Mouse (Mus musculus) kidney, embryonic 14.5 days (tissue): ENCODE data around the gene Syn3. TPM values are rescaled to one million over a fixed set of nuclear protein-coding genes. Genes with fewer than 3 reads are reported as not detected.

Experiments
- ATAC-seq: fragments of 200-750 bp; cut with Nextera tagmentation; 2 replicates; pipeline ENCODE4 v1.8.0; 2017; ENCODE audit warnings: moderate number of reproducible peaks, mild to moderate bottlenecking, moderate TSS enrichment, moderate library complexity; ENCODE audit not compliant: low FRiP score, low TSS enrichment
- H3K27ac ChIP-seq: fragments of 300-500 bp; sonication (generic); 2 replicates; pipeline ENCODE4 v1.5.1; 2014; ENCODE audit warnings: low read depth, mild to moderate bottlenecking, low read length, moderate library complexity, mixed read lengths
- H3K27me3 ChIP-seq: fragments of 300-500 bp; sonication (generic); 2 replicates; pipeline ENCODE4 v1.6.1; 2014; ENCODE audit warnings: mild to moderate bottlenecking, low read length; ENCODE audit not compliant: control insufficient read depth, insufficient read depth
- H3K36me3 ChIP-seq: fragments of 300-500 bp; sonication (generic); 2 replicates; pipeline ENCODE4 v1.6.1; 2014; ENCODE audit warnings: low read length, mixed read lengths; ENCODE audit not compliant: control insufficient read depth, insufficient read depth
- H3K4me1 ChIP-seq: fragments of 300-500 bp; sonication (generic); 2 replicates; pipeline ENCODE4 v1.6.1; 2014; ENCODE audit warnings: low read length, mixed read lengths; ENCODE audit not compliant: control insufficient read depth, insufficient read depth
- H3K4me2 ChIP-seq: fragments of 300-500 bp; sonication (generic); replicated peaks from 2 replicates; pipeline ENCODE4 v1.6.1; 2014; ENCODE audit warnings: low read depth, mild to moderate bottlenecking, low read length
- H3K4me3 ChIP-seq: fragments of 300-500 bp; sonication (generic); 2 replicates; pipeline ENCODE4 v1.5.1; 2014; ENCODE audit warnings: mild to moderate bottlenecking, low read length
- H3K9ac ChIP-seq: fragments of 300-500 bp; sonication (generic); 2 replicates; pipeline ENCODE4 v1.6.1; 2014; ENCODE audit warnings: low read depth, mild to moderate bottlenecking, low read length, moderate library complexity
- H3K9me3 ChIP-seq: fragments of 300-500 bp; sonication (generic); 2 replicates; pipeline ENCODE4 v1.6.1; 2016; ENCODE audit warnings: low read length; ENCODE audit not compliant: control insufficient read depth
- WGBS: fragments of 180-500 bp; shearing (Covaris S2); extraction: QIAGEN DNeasy Blood & Tissue Kit; methylation state at CpG from one replicate; pipeline ENCODE4 v1.1.7; 2014; 5-methylcytosine and 5-hydroxymethylcytosine counted together
- polyA plus RNA-seq: library from polyadenylated mRNA; unstranded; fragments of >200 nt; fragmentation: Nextera tagmentation; extraction: Ambion mirVana; gene quantifications from 2 replicates; pipeline ENCODE4 v1.2.1, GENCODE M21; 2014

The Syn3 gene
- polyA plus RNA-seq, 1 experiment from 2014 or later = 8.4 TPM

DNA sequence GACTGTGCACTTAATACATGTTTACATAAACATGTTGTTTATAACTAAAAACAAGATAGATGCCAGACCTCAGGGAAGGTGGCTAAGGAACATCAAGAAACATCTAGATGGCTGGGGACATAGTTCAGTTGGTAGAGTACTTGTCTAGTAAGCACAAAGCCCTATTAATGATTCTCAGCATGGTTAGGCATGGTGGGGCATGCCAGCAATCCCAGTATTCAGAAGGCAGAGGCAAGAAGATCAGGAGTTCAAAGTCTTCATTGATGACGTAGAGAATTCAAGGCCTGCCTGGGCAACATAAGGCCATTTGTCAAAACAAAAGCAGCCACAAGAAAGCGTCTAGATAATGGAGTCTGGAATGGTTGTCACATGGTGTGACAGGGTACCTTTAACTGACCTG lies 441.0 kb downstream of the Syn3 start:
- Histone ChIP-seq H3K4me2 (no peak overlapping the region), H3K27ac (no peak overlapping the region), H3K27me3 (no peaks in the 10 kb centered on the region), H3K9ac (no peak overlapping the region), H3K36me3 (0 out of 2 replicates have a peak, but pooled peaks cover 3% of the 10 kb centered on the region), H3K9me3 (peaks cover 5% of the 10 kb centered on the region), H3K4me1 (no peaks in the 10 kb centered on the region), H3K4me3 (no peak overlapping the region)
- no peak for ATAC-seq
- WGBS = 71% methylated on average over 2 of the region's 2 CpGs

DNA sequence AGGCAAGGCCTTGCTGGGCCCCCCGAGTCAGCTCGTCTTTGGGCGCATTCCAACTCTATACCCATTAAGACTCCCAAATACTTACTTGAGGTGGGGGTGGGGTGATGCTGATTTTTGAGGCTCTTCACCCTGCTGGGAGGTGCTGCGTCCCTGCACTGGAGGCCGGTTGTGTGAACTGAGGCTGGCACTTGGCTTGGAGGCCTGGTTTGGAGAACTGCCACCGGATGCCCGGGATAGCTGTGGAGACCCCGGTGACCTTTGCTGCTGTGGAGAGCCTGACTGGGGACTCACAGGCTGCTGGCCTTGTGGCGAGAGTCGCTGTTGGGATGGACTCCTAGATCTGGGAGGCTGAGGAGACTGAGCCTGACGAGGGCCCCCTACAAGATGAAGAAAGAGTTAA lies 441.4 kb downstream of the Syn3 start:
- Histone ChIP-seq H3K36me3 (0 out of 2 replicates have a peak, but pooled peaks cover 3% of the 10 kb centered on the region), H3K4me1 (no peaks in the 10 kb centered on the region), H3K27ac (no peak overlapping the region), H3K4me2 (no peak overlapping the region), H3K9ac (no peak overlapping the region), H3K4me3 (no peak overlapping the region), H3K9me3 (peaks cover 5% of the 10 kb centered on the region), H3K27me3 (no peaks in the 10 kb centered on the region)
- ATAC-seq = no peak
- 87% methylated on average over 11 of the region's 11 CpGs for WGBS

DNA sequence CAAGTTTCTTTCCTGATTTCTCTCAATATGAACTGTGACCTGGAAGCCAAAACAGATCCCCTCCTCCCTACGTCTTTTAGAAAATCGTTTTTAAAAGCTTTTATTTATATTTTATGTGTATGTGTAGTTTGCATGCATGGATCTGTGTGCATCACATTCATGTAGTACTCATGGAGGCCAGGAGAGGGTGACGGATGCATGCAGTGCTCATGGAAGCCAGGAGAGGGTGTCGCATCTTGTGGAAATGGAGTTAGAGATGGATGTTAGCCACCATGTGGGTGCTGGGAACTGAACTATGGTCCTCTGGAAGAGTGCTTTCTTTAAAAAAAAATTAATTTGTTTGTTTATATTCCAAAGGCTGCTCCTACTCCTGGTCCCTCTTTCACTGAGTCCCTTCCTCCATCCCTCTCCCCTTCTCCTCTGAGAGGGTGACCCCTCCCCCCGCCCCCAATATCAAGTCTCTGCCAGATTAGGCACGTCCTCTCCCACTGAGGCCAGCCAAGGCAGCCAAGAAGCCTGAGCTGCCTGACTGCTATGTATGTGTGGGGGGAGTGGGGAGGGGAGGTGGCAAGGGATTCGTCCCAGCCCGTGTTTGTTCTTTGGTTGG lies 442.3 kb downstream of the Syn3 start:
- Histone ChIP-seq H3K4me3 (no peak overlapping the region), H3K27ac (no peak overlapping the region), H3K27me3 (no peaks in the 10 kb centered on the region), H3K4me2 (no peak overlapping the region), H3K36me3 (0 out of 2 replicates have a peak, but pooled peaks cover 3% of the 10 kb centered on the region), H3K4me1 (no peaks in the 10 kb centered on the region), H3K9ac (no peak overlapping the region), H3K9me3 (no peaks in the 10 kb centered on the region)
- WGBS = 87% methylated on average over 8 of the region's 8 CpGs
- no peak for ATAC-seq

DNA sequence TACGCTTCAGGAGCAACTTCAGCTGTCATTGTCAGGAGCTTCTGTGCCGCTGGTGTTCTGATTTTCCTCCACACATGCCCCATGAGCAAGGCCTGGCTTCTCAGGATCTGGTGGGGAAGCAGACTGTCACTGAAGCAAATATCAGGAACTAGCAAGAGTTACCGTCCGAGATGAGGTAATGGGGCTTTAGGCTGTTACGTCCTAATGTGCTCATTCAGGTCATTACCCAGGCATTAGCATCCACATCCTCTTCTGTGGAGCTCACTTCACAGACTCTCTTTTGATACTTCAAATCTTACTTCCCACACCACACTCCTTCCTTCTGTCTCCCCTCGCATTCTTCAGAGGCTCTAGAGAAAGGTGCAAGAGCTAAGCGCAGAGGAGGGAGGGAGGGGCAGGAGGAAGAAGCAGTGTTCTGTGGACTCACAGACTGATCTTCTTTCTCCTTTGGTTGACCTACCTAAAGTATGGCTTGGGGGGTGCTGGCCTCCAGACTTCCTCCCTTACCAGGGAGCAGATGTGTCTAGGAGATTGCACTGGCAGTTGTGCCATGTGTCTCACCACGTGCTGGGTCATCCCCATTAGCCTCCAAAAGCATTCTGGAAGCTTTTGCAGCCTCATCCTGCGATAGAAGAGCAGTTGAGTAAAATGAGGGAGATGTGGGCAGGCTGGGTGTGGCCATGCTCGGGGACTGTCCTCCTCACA lies 445.7 kb downstream of the Syn3 start:
- H3K27ac ChIP-seq = no peak overlapping the region
- H3K4me3 ChIP-seq = no peak overlapping the region
- H3K4me1 ChIP-seq = no peaks in the 10 kb centered on the region
- 70% methylated on average over 10 of the region's 10 CpGs for WGBS
- H3K4me2 ChIP-seq = no peak overlapping the region
- H3K36me3 ChIP-seq = peaks cover 7% of the 10 kb centered on the region; the same call in 1 of the 2 replicates
- ATAC-seq = no peak
- no peaks in the 10 kb centered on the region for H3K27me3 ChIP-seq
- H3K9me3 ChIP-seq = peaks cover 5% of the 10 kb centered on the region; the same call in 1 of the 2 replicates
- H3K9ac ChIP-seq = no peak overlapping the region; the same call in 1 of the 2 replicates

DNA sequence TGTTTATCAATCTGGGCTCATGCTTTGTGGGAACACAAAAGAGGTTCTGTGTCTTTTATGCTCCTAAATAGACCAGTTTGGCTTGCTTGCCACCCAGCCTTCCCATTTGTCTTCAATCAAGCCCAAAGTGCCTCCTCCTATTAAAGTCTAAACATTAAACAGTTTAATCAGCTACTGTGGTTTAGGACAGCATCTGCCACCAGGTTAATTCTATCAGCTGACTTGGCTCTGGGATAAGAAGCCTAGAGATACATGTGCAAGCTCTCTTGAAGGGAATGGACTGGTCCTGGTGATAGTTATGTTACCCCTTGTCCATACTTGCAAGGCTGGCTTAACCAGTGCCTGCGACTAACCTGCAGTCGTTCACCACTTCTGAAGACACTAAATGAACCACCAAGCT lies 448.2 kb downstream of the Syn3 start:
- Histone ChIP-seq H3K4me2 (no peak overlapping the region), H3K27me3 (no peaks in the 10 kb centered on the region), H3K4me1 (no peaks in the 10 kb centered on the region), H3K9ac (no peak overlapping the region), H3K4me3 (no peak overlapping the region), H3K9me3 (peaks cover 5% of the 10 kb centered on the region; the same call in 1 of the 2 replicates), H3K27ac (no peak overlapping the region), H3K36me3 (peaks cover 8% of the 10 kb centered on the region)
- 36% methylated on average over 2 of the region's 2 CpGs for WGBS
- no peak for ATAC-seq

DNA sequence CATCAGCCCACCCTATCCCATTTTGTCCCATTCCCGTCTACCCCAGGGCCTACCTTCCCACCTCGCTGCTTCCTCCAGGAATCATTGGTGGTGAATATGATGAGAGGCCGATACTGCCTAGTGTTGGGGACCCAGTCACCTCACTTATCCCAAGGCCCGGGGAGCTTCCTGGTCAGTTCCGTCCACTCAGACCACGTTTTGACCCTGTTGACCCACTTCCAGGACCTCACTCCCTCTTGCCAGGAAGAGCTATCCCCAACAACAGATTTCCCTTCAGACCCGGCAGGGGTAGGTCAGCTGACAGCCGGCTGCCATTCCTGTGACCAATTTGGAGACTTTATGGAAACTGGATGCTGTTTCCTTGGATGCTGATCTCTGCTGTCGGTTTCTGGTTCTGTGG lies 450.9 kb downstream of the Syn3 start:
- no peak overlapping the region for H3K27ac ChIP-seq
- no peaks in the 10 kb centered on the region for H3K4me1 ChIP-seq
- H3K4me2 ChIP-seq = no peak overlapping the region
- H3K27me3 ChIP-seq = no peaks in the 10 kb centered on the region
- WGBS = 89% methylated on average over 9 of the region's 9 CpGs
- H3K36me3 ChIP-seq = peaks cover 15% of the 10 kb centered on the region
- no peak overlapping the region for H3K9ac ChIP-seq
- peaks cover 5% of the 10 kb centered on the region; the same call in 1 of the 2 replicates for H3K9me3 ChIP-seq
- no peak overlapping the region for H3K4me3 ChIP-seq
- ATAC-seq = no peak

DNA sequence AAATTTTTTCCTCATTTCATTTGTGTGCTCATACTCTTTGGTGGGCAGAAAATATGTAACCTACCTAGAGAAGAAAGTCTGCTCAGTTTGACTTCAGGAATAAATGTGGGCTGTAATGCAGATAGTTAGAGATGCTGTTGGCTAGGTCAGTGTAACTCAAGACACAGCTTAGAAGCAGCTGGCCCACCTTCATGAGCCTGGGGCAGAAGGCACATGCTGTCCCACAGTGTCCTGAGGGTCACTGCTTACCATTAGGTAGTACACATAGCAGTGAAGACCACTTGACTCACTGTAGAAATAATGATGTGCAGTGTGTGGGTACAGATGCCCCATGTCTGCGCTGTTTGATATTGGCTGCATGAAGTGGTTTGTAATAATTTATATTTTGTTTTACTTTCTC lies 452.3 kb downstream of the Syn3 start:
- ATAC-seq = no peak
- Histone ChIP-seq H3K9me3 (peaks cover 5% of the 10 kb centered on the region; the same call in 1 of the 2 replicates), H3K9ac (no peak overlapping the region), H3K27ac (no peak overlapping the region), H3K27me3 (no peaks in the 10 kb centered on the region), H3K36me3 (peaks cover 22% of the 10 kb centered on the region), H3K4me2 (no peak overlapping the region), H3K4me3 (no peak overlapping the region), H3K4me1 (no peaks in the 10 kb centered on the region)
- WGBS = 94% methylated on average over 1 of the region's 1 CpGs

DNA sequence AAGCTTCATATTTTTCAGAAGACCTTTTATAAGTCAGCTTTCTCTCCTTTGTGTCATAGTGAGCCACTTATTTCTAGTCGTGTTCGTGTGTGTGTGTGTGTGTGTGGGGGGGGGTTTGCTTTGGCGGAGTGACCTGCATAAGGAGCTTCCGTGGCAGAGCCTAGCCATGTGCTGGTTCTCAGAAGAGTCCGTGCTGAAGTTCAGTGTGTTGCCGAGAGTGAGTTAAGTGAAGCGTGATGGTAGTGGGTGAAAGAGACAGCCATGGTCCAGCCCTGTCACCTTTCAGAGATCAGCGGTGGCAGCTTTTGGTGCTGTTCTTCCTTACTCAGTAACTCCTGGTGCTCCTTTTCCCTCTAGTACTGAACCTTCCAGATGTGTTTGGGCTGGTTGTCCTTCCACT lies 454.6 kb downstream of the Syn3 start:
- H3K9me3 ChIP-seq = no peaks in the 10 kb centered on the region
- no peak overlapping the region for H3K9ac ChIP-seq
- ATAC-seq = no peak
- H3K4me1 ChIP-seq = no peaks in the 10 kb centered on the region
- no peak overlapping the region for H3K4me3 ChIP-seq
- peaks cover 20% of the 10 kb centered on the region for H3K36me3 ChIP-seq
- 92% methylated on average over 8 of the region's 8 CpGs for WGBS
- H3K27me3 ChIP-seq = no peaks in the 10 kb centered on the region
- H3K27ac ChIP-seq = no peak overlapping the region
- no peak overlapping the region for H3K4me2 ChIP-seq

DNA sequence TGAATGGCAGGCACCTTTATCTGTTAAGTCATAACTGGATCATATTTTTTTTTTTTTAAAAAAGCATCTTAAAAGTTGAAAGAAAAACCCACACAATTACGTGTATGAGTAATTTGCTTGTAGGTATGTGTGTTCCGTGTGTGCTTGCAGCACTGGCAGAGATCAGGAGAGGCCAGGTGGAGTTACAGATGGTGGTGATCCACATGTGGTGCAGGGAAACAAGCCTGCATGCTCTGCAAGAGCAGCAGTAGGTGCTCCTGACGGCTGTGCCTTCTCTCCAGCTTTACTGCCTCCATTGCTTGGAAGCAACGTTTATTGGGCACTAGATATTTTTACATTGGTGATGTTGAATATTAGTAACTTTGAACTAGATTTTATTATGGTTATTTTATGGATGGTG lies 455.0 kb downstream of the Syn3 start:
- Histone ChIP-seq H3K4me2 (no peak overlapping the region), H3K4me3 (no peak overlapping the region), H3K36me3 (peaks cover 20% of the 10 kb centered on the region), H3K27me3 (no peaks in the 10 kb centered on the region), H3K4me1 (no peaks in the 10 kb centered on the region), H3K9ac (no peak overlapping the region), H3K9me3 (no peaks in the 10 kb centered on the region), H3K27ac (no peak overlapping the region)
- 83% methylated on average over 4 of the region's 4 CpGs for WGBS
- ATAC-seq = no peak
